Mouse (Mus musculus): ENCODE measurements at regions not wholly inside any gene's neighbourhood (a gene's known extent, or its start where the extent isn't known, plus 50 kb on each side); places are given as distances from the start of the nearest gene placed in this dataset.

DNA sequence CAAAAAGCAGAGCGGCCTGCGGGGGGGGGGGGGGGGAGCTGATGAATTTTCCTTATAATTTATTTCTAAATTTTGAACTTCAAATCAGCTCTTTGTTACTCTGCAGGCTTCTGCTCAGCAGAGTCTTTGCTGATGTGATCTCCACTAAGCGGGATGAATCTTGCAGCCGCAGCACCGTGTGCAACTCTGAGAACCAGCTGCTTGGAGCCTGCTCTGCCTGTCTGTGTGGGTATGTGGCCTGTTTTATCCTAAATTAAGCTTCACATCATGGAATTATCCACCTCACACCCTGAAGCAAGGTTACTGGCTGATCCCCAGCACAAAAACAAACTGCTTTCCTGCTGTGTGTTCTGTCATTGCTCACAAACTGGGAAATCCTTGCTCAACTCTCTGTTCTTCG, 102.0 kb downstream of the Otud1 start:
- TF ChIP-seq CTCF (IDR thresholded peaks at IDR 0.05; ENCODE audit: low read depth) (no peak), EP300 (IDR thresholded peaks at IDR 0.05; ENCODE audit: low read depth) (no peak)

All from liver, postnatal 0 days (tissue).